Mouse (Mus musculus) E14TG2a.4 (cell line): ENCODE measurements around the gene Rab40b.

Experiments used
- H3K27me3 ChIP-seq: 2 replicates; pipeline ENCODE4 v1.6.1; 2014; ENCODE audit warnings: low read length, control low read depth; ENCODE audit not compliant: insufficient read depth
- H3K36me3 ChIP-seq: 2 replicates; pipeline ENCODE4 v1.6.1; 2014; ENCODE audit warnings: low read length, control low read depth; ENCODE audit not compliant: insufficient read depth
- H3K4me1 ChIP-seq: replicated peaks from 2 replicates; pipeline ENCODE4 v1.6.1; 2014; ENCODE audit warnings: low read depth, low read length, control low read depth
- H3K4me3 ChIP-seq: replicated peaks from 2 replicates; pipeline ENCODE4 v1.5.1; 2014; ENCODE audit warnings: mild to moderate bottlenecking, low read length
- H3K9me3 ChIP-seq: 2 replicates; pipeline ENCODE4 v1.6.1; 2014; ENCODE audit warnings: low read length, control low read depth
- CTCF ChIP-seq: conservative IDR thresholded peaks from 2 replicates; pipeline ENCODE4 v1.5.1; 2014; ENCODE audit warnings: low read length
- NANOG ChIP-seq: IDR thresholded peaks from 2 replicates; pipeline ENCODE4 v1.6.1; 2014; ENCODE audit warnings: borderline replicate concordance, low read length, mixed read lengths
- POU5F1 ChIP-seq: IDR thresholded peaks from 2 replicates; pipeline ENCODE4 v1.6.1; 2014; ENCODE audit warnings: low read length, borderline replicate concordance

The Rab40b gene

DNA sequence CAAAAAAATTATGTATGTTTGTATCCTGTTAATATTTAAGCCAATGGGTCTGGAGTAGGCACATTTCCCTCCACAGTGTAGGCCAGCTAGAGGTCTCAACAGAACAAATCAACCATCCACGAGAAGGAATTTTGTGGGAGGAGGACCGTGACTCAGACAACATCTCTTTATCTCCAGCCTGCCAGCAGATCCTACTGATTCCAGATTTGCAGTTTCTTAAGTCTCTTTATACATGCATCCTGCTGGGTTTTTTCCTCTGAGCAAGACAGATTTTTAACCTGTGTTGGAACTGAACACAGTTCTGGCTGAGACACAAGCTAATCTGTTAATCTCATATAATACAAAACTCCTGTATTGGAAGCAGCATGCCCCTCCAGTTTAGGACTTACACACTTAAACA, 30.9 kb upstream of the Rab40b start:
- H3K4me1 ChIP-seq = peaks cover 13% of the 10 kb centered on the region
- H3K9me3 ChIP-seq = no peaks in the 10 kb centered on the region
- H3K36me3 ChIP-seq = no peaks in the 10 kb centered on the region
- H3K4me3 ChIP-seq = no peak overlapping the region
- H3K27me3 ChIP-seq = no peaks in the 10 kb centered on the region
- TF ChIP-seq NANOG (no peak), POU5F1 (no peak), CTCF (no peak)

GRCm38 (mm10) chr11:121417971-121418370, 29.9 kb upstream of the Rab40b start:
- no peak overlapping the region for H3K4me3 ChIP-seq
- no peak for TF ChIP-seq POU5F1
- TF ChIP-seq CTCF = no peak
- no peak for TF ChIP-seq NANOG
- peaks cover 13% of the 10 kb centered on the region for H3K4me1 ChIP-seq
- no peaks in the 10 kb centered on the region for H3K27me3 ChIP-seq
- no peaks in the 10 kb centered on the region for H3K36me3 ChIP-seq
- no peaks in the 10 kb centered on the region for H3K9me3 ChIP-seq

GRCm38 (mm10) chr11:121415351-121415750, 27.3 kb upstream of the Rab40b start:
- Histone ChIP-seq H3K27me3 (no peaks in the 10 kb centered on the region), H3K9me3 (no peaks in the 10 kb centered on the region), H3K4me1 (peaks cover under 1% of the 10 kb centered on the region), H3K36me3 (no peaks in the 10 kb centered on the region), H3K4me3 (no peak overlapping the region)
- TF ChIP-seq NANOG (no peak), POU5F1 (no peak), CTCF (no peak)

GRCm38 (mm10) chr11:121414762-121415161, 26.7 kb upstream of the Rab40b start:
- no peaks in the 10 kb centered on the region for H3K36me3 ChIP-seq
- H3K9me3 ChIP-seq = no peaks in the 10 kb centered on the region
- no peak overlapping the region for H3K4me3 ChIP-seq
- H3K4me1 ChIP-seq = no peaks in the 10 kb centered on the region
- no peaks in the 10 kb centered on the region for H3K27me3 ChIP-seq
- TF ChIP-seq NANOG = no peak
- TF ChIP-seq CTCF = no peak
- no peak for TF ChIP-seq POU5F1

GRCm38 (mm10) chr11:121407366-121408155, 19.5 kb upstream of the Rab40b start:
- no peak for TF ChIP-seq NANOG
- no peak for TF ChIP-seq POU5F1
- no peak for TF ChIP-seq CTCF
- H3K27me3 ChIP-seq = no peaks in the 10 kb centered on the region
- no peak overlapping the region for H3K4me3 ChIP-seq
- H3K36me3 ChIP-seq = no peaks in the 10 kb centered on the region
- no peaks in the 10 kb centered on the region for H3K9me3 ChIP-seq
- H3K4me1 ChIP-seq = no peaks in the 10 kb centered on the region

GRCm38 (mm10) chr11:121392405-121392804, 4.4 kb upstream of the Rab40b start:
- H3K4me1 ChIP-seq = peaks cover 10% of the 10 kb centered on the region
- H3K36me3 ChIP-seq = no peaks in the 10 kb centered on the region
- no peaks in the 10 kb centered on the region for H3K9me3 ChIP-seq
- TF ChIP-seq POU5F1 = no peak
- no peak for TF ChIP-seq NANOG
- TF ChIP-seq CTCF = no peak
- peaks cover 18% of the 10 kb centered on the region for H3K27me3 ChIP-seq
- no peak overlapping the region for H3K4me3 ChIP-seq

GRCm38 (mm10) chr11:121390793-121391192, 2.7 kb upstream of the Rab40b start:
- peaks cover 30% of the 10 kb centered on the region for H3K27me3 ChIP-seq
- TF ChIP-seq POU5F1 = no peak
- TF ChIP-seq NANOG = no peak
- no peak for TF ChIP-seq CTCF

GRCm38 (mm10) chr11:121388554-121388945, 499 bp upstream of the Rab40b start:
- peaks cover 31% of the 10 kb centered on the region for H3K27me3 ChIP-seq
- peak overlapping the region; percentile 88 for H3K4me3 ChIP-seq
- no peaks in the 10 kb centered on the region for H3K9me3 ChIP-seq
- TF ChIP-seq POU5F1 (no peak), CTCF (no peak), NANOG (no peak)
- no peaks in the 10 kb centered on the region for H3K36me3 ChIP-seq
- H3K4me1 ChIP-seq = peaks cover 13% of the 10 kb centered on the region

More at GRCm38 (mm10) chr11:121390793-121391192, 2.7 kb upstream of the Rab40b start:
- Histone ChIP-seq H3K4me3 (no peak overlapping the region), H3K36me3 (no peaks in the 10 kb centered on the region), H3K9me3 (no peaks in the 10 kb centered on the region), H3K4me1 (peaks cover 13% of the 10 kb centered on the region)

DNA sequence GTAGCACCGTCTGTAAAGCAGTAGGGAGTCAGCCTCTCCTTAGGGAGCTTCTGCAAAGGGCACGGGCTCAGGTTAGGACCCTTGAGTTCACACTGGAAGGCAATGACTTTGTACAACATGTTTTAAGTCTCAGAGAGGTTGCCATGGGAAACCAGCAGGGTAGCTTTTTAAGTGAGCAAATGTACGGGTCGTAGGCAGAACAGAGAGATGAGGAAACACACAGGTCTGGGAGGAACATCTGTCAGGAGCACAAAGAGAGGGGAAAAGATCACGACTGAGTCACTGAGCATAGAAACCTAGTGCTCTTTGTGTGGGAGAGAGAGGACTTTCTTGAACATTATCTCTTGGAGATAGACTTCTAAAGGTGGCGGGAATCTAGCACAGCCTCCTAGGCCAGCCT, 7.8 kb downstream of the Rab40b start:
- 0 out of 2 replicates have a peak, but pooled peaks cover 2% of the 10 kb centered on the region for H3K27me3 ChIP-seq
- H3K9me3 ChIP-seq = no peaks in the 10 kb centered on the region
- H3K4me1 ChIP-seq = no peaks in the 10 kb centered on the region
- no peak for TF ChIP-seq CTCF
- no peak for TF ChIP-seq NANOG
- no peak for TF ChIP-seq POU5F1
- no peaks in the 10 kb centered on the region for H3K36me3 ChIP-seq
- H3K4me3 ChIP-seq = no peak overlapping the region
